Mouse (Mus musculus): ENCODE data around the gene Prkaa2.

Gene Prkaa2

DNA sequence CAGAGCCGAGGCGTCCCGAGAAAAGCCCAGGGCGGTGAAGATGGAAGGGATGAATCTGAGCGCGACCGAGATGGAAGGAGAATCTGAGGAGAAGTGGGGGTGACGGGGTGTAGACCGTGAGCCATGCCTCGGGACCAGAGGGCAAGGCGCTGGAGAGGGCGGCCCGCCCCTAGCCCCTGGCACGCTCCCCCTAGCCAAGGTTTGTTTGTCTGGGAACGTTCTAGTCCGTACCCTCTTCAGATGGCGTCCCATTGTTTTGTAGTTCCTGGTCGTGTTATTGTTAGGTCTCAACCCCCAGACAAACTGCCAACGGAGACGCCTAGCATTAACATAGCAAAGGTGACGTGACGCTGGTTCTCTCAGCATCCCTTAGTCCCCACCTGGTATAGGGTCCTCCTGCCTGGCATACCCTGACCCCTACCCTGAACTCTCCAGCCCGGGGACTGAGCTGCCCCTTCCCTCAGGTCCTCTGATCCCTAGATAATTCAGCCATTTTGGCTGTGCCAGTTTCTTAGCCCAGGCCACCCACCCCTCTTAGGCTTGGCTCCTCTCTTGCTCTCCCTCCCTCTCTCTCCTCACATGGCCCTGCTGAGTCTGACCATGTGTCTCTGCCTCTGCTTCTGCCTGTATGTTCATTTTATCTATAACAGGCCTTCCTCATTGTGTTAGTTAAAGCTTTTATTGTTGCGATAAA is 447 bp upstream of the Prkaa2 start:
- no peak for DNase-seq (ENCODE audit: extremely low spot score, low read depth, low spot score)

DNA sequence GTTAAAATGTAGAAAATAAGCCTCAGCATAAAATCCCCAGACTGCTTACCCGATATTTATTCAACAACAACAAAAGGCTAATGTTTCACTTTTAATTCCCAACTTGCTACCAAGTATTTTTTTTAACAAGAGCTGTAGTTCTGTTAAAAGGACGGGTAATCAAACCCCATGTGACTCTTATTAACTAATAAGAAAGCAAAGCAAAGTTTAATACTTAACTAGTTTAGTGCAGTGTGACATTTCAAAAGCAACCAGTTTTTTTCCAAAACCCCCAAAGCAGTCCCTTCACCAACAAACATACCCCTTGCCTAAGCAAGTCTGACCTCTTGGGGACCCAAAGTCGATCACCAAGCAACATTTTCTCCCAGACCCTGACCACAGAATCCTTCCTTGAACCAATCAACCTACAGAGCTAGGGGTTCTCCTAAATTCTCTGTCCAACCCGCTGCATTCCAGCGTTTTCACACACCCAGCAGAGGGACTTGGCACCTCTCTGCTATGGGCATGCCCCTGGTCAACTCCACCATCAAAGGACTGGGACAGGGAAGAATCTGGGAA is 970 bp downstream of the Prkaa2 start:
- DNase-seq (ENCODE audit: extremely low spot score, low read depth, low spot score): no peak

DNA sequence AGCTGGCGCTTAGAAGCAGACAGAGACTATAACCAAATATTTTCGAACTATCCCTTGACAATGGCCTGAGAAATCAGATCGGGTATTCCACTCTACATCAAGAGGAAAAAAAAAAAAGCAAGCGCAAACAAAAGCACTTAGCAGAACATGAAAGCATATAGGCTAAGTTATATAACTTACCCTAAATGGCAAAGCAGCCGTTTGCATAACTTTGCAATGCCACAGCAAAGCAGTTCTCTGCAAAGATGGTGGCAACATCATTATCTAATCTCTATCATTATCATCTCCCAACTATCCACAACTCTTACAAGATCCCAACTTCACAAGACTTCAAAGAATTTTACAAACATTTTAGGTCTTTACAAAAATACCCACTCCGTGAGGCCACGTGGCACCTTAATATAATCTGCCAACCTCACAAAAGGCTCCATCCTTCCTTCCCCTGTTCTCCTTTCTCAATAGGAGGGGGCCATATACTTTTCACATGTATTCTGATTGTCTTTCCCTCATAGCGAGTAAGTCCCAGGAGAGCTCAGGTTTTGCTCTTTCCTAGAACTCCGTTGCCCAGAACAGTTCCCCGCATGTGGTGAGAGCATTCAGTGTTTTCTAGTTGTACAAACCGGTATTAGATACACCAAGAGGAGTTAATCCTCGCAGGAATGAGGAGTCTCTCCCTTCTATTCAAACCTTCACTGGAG is 1.6 kb downstream of the Prkaa2 start:
- no peak for DNase-seq (ENCODE audit: extremely low spot score, low read depth, low spot score)

DNA sequence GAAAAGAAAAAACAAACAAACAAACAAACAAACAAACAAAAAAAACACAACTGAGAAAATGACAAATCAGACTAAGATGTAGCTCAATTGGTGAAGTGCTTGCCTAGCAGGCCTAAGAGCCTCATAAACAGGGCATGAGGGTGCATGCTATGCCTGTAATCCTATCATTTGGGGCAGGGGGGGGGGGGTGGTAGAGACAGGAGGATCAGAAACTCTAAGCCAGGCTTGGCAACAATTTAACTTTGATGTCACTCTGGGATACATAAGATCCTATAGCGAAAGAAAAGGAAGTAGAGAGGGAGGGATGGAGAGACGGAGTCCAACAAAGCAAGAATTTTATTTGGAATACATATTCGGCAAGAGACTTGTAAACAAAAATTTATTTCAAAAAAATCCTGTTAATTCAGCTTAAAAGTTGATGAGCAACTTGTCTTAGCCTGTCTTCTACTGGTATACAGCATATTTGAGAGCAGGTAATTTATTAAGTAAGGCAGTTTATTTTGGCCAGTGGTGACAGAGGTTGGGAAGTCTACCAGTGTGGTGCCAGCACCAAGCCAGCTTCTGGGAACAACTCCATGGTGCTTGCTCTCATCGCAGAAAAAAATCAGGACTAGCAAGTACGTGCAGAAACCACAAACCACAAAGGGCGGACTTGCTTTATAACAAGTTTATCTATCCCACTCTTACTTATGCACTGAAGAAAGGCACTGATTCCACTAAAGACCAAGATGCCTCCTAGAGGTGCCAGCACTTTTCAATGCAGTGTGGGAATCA is 5.4 kb downstream of the Prkaa2 start:
- no peak for DNase-seq (ENCODE audit: extremely low spot score, low read depth, low spot score)

DNA sequence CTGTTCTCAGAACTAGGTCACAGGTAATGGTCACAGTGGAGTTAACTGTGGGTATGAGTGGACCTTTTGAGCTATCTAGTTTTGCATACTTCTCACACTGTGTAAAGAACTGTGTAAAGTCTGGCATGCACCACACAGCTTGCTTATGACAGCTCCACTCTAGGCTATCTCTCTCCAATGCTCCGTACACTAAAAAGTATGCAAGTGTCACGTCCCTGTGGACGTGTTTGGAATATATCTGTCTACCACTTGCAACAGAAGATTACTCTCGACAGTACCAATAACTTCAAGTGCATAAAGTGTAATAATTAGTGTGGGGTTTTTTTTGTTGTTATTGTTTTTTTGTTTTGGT is 8.4 kb downstream of the Prkaa2 start:
- no peak for DNase-seq (ENCODE audit: extremely low spot score, low read depth, low spot score)

DNA sequence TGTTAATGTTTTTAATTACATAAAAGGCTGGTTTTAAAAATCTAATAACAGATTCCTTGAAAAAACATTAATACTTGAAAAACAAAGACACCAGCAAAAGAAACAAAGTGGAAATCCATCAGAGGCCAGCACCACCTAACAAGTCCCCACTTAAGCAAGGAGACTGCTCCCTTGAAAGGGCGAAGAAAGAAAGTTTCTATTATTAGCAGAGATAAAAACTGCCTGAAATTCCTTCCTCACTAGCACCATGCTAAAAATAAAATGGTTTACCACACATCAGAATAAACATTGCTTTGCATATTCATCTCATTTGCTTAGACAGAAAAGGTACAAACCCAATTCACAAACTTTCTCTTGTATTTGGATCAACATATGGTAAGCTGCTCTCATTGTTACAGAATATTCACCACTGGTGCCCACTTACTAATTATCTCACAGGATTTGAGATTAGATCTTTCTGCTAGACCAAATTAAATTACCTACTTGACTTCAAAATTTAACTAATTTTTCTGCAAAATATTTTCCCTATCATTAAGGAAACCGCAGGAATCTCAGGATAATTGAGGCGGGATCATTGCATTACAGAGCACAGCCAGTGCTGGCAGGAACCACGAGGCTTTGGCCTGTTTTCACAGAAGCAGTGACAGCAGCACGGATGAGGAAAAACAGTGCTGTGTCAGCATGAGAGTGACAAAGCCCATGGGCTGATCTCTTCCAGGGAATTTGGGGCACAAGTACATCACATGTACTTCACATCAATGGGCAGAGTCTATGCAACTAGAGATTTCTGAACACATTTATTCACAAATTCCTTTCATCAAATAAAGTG is 9.0 kb downstream of the Prkaa2 start:
- DNase-seq (ENCODE audit: extremely low spot score, low read depth, low spot score): no peak

DNA sequence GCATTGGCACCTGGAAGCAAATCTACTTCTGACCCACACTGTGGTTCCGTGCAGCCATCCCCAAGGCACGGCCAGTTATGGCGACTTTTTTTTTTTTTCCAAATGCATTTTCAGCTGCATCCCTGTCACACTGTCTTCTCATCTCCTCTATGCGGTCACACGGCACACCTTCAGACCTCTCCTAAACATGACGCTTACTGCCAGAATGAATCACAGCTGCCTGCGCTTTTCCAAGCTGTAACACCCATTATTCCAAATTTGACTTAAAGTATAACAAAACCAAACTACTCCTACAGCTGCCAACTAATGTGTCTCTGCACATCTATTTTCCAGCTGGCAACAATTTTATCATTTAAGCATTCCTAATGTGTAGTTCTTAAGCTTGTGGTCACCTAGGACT is 11.0 kb downstream of the Prkaa2 start:
- no peak for DNase-seq (ENCODE audit: extremely low spot score, low read depth, low spot score)

DNA sequence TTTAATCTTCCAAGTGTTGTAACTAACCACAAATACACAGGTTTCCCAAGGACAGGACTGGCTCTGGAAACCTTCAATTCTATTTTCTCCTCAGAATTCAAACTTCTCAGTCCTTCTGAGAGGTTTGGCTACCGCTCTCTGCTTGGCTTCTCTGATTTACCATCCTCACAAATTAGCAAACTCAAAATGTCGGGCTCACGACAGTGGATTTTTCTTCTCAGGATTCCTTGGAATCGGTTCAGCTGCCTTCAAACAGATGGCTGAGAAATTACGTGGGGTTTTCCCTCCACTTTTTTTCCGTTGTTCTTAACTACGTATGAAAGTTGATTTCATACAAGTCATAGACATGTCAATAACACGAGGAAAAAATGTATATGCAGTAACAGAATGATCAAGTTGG is 11.5 kb downstream of the Prkaa2 start:
- no peak for DNase-seq (ENCODE audit: extremely low spot score, low read depth, low spot score)

DNA sequence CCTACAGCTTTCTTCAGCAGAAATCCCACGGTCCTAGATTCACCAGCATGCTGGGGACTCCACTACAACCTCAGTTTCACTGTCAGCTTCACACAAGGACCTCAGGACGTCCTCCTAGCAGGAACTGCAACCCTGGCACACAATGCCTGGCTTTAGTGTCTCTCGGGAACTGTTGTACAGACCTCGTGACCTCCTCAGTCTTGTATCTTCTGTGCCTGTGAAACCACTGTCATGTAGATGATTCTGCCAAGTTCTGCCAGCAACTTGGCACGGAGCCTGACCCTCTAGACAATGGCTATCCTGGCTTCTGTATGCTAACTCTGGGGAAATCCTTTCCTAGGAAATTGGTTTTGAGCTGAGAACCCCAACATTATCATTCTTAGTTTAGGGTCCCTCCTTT is 14.4 kb downstream of the Prkaa2 start:
- DNase-seq (ENCODE audit: extremely low spot score, low read depth, low spot score): no peak

DNA sequence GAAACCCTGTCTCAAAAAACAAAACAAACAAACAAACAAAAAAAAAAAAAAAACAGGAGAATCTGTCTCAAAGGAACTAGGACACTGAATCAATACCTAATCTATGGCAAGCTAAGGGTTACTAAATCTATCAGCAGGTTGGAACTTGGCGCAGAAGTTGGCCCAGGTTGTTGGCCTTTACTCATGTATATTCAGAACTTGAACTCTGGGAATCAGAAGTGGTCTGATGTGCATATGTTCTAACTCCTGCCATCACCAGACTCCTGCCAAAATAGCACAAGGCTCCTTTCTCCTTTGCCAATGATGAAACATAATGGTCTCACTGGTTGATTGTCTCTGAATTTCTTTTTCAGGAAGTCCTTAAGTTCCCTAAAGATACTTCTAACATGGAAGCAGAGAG is 15.7 kb downstream of the Prkaa2 start:
- no peak for DNase-seq (ENCODE audit: extremely low spot score, low read depth, low spot score)

DNA sequence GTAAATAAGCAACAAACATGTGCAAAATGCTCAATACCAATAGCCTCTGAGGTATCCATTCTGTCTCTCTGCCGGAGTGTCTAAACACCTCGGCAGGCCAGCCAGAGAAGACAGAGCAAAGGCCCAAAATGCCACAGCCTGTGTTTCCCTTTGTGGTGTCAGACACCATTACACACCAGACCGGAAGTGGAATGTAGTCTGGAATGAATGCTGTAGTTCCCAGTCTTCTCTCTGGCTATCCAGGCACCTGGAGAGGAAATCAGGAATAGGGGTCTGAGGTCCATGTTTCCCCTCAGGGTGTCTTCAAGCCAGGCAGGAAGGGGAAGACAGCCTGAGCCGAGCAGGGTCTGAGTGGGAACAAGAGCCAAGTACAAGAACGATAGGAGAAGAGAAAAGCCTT is 19.3 kb downstream of the Prkaa2 start:
- DNase-seq (ENCODE audit: extremely low spot score, low read depth, low spot score): no peak

DNA sequence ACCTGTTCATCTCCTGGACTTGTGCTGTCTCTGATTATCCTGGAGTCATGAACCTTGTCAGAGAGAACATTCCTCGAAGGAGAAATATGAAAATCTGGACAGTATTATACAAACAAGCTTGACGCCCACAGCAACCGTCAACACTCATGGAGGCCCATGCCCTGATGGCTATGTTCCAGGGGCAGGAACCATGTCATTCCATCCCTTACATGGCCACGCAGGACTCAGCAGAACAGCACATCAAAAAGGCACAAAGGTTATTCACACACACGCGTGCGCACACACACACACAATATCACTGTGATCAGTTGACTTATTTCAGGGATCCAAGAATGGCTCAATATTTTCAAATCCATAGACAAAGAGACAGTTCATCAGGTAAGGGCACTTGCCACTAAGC is 20.3 kb downstream of the Prkaa2 start:
- DNase-seq (ENCODE audit: extremely low spot score, low read depth, low spot score): no peak

DNA sequence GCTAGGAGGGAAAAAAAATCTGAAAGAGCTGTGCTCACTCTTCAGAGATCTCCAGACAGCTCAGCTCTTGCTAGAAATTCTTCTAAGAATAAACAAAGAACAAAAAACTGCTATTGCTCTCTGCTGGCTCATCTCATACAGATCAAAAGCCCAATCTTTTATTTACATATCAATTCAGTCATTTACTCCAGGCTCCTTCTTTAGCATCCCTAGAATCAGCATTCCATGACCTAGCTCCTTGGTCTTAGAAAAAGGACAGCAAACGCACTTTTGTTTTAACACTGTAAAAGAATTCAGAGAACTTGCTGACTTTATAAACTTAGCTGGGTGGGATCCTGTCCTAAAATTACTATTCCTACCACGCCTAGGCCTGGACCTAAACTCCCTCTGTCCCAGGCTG is 21.0 kb downstream of the Prkaa2 start:
- no peak for DNase-seq (ENCODE audit: extremely low spot score, low read depth, low spot score)

DNA sequence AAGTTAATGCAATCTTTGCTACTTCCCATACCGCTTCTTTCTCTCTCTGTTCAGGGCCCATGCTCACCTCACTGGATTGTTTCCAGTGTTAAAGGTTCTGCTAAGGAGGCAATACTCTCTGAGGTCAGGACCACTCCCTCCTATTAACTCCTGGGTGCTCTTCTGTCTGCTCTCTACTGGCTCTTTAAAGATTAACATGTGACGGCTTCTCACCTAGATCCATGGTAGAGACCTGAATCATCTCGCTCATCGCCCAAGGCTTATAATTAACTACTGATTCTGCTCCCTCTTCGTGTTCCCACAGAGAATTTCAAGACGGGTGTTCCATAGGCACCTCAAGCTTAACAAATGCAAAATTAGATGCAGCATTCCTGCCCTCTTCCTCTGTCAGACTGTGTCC is 33.5 kb downstream of the Prkaa2 start:
- no peak for DNase-seq (ENCODE audit: extremely low spot score, low read depth, low spot score)

DNA sequence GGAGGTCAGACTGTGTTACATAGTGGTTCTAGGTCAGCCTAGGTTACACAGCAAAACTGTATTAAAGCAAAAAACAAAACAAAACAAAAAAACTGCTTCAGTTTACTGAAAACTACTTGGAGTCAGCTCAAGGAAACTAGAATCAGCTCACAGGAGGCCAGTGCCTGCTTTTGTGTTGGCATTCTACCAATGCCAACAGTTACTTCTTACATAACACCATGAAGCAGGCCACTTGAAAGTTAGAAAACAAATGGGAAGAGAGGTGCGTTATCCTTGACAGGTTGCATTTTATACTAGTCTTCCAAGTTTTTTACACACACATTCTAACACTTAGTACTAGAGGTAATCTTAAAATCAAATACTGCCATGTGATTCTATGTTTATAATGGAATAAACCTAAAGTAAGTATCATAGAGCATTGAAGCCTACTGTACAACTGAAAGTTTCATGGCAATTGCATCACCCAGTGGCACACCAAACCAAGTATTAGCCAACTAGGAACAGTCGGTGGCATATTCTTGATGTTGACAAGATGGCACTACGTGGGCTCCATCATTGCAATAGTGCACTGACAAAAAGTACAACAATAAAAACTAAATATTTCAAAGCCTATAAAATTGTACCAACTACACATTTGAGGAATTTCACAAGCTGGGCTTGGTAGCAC is 37.8 kb downstream of the Prkaa2 start:
- no peak for DNase-seq (ENCODE audit: extremely low spot score, low read depth, low spot score)

DNA sequence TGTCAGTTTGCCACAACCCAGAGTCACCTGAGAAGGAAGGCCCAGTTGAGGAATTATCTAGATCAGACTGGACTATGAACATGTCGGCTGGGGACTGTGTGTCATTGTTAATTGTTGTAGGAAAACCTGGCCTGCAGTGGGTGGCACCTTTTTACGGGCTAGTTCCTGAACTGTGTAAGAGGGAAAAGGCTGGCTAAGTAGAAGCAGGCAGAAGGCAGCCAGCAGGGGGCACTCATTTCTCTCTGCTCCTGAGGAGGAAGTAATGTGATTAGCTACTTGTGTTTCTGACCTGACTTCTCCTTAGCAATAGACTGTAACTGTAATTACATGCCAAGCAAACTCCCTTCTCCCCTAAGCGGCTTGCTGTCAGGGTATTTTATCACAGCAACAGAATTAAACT is 38.7 kb downstream of the Prkaa2 start:
- DNase-seq (ENCODE audit: extremely low spot score, low read depth, low spot score): peak; percentile 44

DNA sequence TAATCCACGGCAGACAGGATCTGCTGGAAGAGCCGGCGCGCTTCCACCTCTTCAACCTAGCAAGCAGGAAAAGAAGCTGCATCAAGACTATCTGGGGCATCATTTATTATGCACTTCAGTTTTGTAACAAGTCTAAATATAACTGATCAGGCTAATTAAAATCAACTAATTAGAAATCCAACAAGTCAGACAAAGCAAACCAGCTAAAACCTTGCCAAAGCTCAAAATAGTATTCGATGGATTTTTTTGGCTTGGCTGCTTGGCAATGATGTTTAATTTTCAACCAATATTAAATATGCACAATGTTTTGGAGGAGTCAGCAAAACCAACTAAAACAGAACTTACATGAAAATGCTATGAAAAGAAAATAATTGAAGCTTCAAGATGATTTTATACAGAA is 58.4 kb downstream of the Prkaa2 start:
- DNase-seq (ENCODE audit: extremely low spot score, low read depth, low spot score): no peak

DNA sequence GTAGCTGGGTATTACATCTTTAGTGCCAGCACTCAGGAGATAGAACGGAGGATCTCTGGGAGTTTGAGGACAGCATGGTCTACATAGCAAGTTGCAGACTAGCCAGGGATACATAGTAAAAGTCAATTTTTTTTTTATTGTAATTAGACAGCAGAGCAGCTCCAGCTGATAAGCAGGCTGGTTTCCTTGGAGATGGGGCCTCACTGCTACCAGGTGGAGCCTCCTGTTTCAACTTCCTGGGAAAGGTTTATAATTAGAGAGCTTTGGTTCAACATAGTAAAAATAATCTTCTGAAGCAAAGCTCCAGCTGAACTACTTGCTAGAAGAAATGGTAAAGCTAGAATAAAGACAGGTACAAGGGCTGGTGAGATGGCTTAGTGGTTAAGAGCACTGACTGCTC is 59.6 kb downstream of the Prkaa2 start:
- no peak for DNase-seq (ENCODE audit: extremely low spot score, low read depth, low spot score)

DNA sequence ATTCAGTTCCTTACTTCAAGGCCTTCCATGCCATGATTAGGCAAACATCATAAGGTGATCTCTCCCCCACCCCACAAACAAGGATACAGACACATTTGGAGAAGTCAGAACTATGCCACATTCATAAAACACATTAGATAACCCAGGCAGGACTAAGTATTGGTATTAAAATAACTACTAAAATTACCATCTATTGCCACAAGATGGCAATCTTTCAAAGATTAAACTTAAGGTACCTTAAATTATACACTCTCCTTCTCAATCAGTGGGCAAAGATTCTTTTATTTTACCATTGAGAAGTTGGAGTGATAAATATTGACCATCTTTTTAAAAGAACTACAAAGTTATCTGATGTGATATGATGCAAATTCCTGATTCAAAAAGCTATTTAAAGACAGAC is 75.4 kb downstream of the Prkaa2 start:
- no peak for DNase-seq (ENCODE audit: extremely low spot score, low read depth, low spot score)

DNA sequence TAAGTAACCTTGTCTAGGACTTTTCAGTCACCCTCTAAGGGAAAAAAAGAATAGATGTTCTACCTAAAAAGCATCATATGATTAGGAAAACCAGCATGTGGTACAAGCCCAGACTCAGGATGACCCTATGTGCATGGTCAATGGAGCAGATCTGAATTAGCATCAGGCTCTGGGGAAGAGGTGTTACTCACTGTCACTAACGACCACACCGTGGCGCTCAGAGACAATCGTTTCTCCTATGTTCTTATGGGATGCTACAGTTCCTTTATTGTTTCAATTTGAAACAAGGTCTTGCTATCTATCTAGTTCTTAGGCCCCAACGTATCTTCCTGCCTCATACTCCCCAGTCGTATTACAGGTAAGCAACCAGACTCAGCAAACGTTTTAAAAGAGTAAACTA is 76.5 kb downstream of the Prkaa2 start:
- no peak for DNase-seq (ENCODE audit: extremely low spot score, low read depth, low spot score)

DNA sequence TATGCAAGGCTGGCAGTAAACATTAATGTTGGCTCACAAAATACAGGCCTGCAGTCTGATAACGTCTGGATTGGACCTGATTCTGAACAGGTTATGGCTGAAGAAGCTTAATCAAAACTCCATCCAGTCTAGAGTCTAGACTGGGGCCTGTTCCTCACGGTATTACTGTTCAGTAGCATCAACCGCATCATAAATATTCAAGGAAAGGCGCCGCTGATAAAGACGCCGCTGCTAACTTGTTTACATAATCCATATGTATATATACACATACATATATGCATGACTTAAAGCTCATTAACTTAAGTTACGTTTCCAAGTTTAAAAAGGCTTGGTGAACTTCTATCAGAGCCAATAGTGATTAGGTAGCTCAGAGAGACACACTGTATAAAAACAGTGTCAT is 78.6 kb downstream of the Prkaa2 start:
- no peak for DNase-seq (ENCODE audit: extremely low spot score, low read depth, low spot score)

Measured in hindlimb bud, embryonic 11.5 days (tissue).